Mouse (Mus musculus): ENCODE results near the gene Ran.
A peak's percentile ranks its signal among the peaks of the same experiment; 100 is the strongest.

Ran gene

DNA sequence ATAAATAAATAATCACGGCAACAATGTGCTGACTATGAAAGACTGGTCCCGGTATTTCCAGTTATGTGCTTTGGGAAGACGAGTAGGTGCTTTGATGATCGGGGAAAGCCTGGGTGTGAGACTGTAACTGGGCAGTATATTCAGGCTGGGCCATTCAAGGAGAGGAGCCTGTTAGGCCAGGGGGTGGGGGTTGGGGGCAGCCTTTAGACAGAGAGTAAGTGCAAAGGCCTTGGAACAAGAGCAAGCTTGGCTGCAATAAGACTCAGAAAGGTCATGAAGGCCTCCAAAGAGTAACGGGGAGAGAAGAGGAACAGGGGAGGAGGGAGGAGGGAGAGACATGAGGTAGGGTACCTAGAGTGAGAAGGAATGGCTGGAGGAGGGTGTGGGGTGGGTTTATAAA is 4.3 kb upstream of the Ran start:
- DNase-seq (ENCODE audit: low read depth): no peak

DNA sequence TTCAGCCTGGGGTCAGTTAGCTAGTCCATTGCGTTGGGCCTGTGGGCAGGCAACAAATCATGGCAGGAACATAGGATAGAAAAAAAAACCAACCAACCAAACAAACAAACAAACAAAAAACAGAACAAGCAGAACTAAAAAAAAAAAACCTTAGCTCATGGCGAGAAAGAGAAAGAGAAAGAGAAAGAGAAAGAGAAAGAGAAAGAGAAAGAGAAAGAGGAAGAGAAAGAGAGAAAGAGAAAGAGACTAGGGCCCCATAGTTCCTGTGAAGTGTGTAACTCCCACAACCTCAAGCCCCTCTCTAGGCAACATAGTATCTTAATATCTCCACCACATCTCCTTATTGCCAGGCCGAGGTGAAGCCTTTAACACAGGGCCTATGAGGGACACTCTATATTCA is 3.5 kb upstream of the Ran start:
- no peak for DNase-seq (ENCODE audit: low read depth)

DNA sequence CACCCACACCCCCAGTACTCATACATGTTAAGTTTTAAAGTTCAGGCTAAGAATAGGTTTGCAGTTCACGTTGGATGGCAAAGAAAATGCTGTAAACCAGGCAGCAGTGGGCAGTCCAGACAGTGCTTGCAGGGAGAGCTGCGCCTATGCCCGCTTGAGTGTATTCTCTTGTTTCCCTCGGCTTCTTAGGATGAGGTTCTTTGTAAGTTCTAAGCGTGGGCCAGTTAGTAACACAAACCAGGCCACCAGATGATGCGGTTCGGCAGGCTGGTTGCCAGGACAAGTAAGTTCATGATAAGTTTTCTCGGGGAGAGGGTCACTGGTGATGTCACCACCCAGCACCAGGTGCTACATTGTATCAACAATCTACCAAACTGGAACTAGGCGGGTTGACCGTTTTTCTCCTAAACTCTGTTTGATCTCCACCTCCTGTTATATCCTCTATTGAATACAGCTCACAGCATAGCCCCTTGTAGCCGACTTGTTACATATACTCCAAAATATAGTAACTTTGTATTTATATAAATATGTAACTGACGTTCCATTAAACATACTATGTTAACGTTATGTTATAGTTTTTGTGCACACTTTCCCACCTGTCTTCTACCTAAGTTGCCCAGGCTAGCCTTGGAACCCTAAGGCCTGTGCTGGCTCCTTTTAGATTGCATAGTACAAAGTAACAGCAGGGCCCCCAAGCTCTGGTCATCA is 933 bp upstream of the Ran start:
- no peak for DNase-seq (ENCODE audit: low read depth)

DNA sequence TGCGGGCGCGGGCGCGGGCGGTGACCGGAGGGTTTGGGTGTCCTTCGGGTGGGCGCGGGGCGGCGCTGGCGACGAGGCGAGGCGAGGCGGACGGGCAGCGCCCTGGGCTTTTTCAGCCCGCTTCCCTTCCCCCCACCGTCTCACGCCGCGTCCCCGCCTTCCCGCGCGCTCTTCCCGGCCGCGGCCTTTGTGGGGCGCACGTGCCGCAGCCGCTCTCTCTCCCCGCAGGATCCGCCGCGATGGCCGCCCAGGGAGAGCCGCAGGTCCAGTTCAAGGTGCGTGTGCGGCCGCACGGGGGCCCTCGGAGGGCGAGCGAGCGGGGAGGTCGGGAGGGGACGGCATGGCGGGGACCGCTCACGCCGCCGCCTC is 415 bp downstream of the Ran start:
- DNase-seq (ENCODE audit: low read depth): no peak

DNA sequence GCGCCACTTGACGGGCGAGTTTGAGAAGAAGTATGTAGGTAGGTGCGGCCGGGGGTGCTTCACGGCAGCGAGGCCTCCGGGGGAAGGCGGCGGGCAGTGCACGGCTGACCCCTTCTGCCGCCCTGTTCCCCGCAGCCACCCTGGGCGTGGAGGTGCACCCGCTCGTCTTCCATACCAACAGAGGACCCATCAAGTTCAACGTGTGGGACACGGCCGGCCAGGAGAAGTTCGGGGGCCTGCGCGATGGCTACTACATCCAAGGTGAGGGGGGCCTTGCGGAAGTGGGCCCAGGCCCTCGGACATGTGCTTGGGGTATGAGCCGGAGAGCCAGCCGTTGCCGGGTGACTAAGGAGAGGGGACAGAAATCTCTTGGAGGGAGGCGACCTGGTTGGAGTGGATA is 862 bp downstream of the Ran start:
- no peak for DNase-seq (ENCODE audit: low read depth)

DNA sequence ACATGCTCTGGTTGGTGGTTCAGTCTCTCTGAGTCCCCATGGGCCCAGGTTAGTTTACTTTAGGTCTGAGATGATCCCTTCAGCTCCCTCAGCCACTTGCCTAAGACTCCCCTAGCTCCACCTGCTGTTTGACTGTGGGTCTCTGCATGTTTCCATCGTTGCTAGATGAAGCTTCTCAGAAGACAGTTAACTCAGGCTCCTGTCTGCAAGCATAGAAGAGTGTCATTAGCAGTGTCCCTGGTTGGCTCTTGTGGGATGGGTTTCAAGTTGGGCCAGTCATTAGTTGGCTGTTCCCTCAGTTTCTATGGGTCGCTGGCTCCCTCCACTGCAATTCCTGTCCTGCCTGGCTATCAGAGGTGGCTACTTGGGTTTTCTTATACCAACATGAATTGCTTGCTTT is 5.2 kb downstream of the Ran start:
- DNase-seq (ENCODE audit: low read depth): no peak

DNA sequence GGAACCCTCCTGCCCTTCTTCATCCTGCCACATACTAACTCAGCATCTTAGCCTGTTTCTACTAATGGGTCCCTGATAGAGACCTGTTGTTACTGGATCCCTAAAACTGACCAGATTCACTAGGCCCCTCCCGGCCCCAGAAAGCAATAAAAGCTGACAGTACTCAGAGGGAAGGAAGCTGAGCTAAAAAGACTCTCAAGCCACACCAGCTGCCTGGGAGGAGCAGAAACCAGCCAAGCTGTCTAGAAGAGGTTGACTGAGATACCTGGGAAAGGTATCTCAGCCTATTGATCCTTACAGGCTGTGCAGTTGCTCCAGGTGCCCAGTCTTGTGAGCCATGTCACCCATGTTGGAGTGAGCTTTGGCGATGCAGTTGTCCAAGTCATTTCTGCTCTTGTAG is 5.9 kb downstream of the Ran start:
- DNase-seq (ENCODE audit: low read depth): no peak

DNA sequence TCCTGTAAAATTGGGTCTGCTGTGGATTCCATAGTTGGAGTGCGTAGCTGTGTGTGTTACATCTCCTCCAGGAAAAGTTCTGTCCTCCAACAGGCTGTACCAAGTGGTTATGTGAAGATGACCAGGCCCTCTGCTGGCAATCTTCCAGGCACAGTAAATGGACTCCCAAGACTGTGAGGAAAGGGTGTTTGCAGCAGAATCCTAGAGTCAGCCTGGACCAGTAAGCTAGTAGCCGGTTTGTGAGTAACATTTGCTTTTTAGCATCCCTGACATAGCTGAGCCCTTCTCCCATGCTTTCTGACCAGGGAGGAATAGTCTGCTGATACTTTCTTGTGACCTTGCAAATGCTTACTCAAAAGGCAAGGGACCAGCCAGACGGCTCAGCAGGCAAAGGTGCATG is 6.3 kb downstream of the Ran start:
- no peak for DNase-seq (ENCODE audit: low read depth)

DNA sequence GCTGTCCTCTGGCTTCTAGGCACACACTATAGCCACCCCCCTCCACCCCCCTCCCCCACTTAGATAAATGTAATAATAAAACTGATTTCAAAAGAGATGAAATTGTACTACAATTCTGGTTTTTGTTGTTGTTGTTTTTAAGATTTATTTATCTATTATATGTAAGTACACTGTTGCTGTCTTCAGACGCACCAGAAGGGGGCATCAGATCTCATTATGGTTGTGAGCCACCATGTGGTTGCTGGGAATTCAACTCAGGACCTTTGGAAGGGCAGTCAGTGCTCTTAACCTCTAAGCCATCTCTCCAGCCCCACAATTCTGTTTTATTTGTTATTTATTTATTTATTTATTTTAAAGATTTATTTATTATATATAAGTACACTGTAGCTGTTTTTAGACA is 6.8 kb downstream of the Ran start:
- DNase-seq (ENCODE audit: low read depth): no peak

DNA sequence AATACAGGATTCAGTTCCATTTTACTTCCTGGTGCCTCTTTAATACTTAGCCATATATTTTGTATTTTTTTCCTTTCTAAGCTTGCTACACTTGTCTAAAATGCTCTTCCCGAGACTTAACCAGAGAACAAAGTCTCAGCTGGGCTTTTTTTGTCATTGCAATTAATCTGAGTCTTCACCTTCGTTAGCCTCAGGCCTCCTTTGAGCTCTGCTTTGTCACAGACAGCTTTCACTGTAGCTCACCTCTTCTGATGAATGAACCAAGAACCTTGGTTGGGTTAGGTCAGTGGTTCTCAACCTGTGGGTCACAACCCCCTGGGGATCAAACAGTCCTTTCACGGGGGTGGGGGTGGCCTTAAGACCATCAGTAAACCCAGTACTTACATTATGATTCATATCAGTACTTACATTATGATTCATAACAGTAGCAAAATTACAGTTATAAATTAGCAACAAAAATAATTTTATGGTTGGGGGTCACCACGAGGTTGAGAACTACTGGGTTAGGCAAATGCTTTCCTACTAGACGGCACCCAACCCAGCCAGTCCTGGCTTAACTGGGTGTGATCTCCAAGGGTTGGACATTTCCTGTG is 9.4 kb downstream of the Ran start:
- DNase-seq (ENCODE audit: low read depth): no peak

DNA sequence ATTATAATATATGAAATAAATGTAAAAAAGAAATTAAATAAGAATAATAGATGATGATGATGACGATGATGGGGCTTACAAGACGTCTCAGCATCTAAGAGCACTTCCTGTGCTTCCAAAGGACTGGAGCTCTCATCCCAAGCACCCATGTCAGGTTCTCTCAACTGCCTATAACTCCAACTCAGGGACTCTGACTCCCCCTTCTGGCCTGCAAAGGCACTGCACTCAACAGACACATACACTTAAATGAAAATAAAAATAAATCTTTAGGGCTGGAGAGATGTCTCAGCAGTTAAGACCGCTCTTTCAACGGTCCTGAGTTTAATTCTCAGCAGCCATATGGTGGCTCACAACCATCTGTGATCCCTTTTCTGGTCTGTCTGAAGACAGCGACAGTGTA is 16.8 kb downstream of the Ran start:
- DNase-seq (ENCODE audit: low read depth): no peak

DNA sequence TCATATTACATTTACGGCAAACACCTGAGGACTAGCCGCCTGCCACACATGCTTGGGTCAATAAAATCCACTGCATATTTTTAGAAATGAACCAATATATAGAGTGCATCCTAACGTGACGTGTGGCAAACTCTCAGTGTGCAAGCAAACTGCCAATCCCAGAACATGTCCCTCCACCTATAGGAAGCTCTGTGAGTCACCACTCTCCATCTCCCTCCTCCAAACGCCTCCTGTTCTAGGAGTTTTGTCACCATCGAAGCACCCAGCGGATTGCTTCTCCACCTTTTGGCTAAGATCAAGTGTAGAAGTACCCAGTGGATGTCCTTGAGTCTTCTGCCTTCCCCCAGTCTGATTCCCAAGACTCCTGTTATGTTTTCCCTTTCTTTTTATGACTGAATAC is 17.9 kb downstream of the Ran start:
- no peak for DNase-seq (ENCODE audit: low read depth)

DNA sequence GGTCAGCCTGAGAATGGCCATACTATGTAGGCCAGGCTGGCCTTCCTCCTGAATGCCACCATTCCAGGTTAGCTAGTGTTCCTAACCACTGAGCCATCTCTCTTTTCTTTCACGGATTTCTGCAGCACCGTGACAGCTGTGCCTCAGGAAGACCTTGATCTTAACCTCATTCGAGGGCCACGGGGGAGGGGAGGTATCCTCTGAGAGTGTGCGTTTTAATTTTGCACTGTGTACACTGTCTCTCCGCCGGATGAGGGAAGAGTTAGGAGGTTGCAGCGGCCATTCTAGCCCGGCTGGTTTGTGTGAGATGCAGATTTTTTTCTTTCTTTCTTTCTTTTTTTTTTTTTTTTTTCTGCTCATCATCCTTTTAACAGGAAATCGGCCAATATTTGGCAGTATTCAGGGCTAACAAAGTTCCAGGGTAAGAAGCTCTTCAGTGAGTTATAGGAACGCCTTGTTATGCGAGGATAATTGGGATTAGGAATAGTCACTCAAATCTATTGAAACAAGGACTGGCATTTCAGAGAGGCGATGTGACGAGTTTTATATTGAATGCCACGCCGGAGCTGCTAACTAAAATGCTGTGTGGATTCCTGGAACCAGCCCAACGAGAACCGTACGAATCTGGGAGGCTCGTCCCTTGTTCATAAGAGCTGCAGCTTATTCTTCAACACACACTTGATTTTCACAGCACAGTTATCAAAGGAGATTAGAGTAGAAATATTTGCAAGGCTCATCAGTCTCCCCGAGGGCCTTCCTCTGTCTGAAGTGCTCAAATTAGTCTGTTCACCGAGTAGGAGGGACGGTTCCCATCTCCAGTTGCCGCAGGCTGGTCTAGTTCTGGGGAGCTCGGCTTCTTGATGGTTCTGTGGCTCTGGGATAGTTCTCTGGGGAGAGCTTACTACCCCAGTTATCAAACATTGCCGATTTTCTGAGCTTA is 26.0 kb downstream of the Ran start:
- DNase-seq (ENCODE audit: low read depth): no peak

DNA sequence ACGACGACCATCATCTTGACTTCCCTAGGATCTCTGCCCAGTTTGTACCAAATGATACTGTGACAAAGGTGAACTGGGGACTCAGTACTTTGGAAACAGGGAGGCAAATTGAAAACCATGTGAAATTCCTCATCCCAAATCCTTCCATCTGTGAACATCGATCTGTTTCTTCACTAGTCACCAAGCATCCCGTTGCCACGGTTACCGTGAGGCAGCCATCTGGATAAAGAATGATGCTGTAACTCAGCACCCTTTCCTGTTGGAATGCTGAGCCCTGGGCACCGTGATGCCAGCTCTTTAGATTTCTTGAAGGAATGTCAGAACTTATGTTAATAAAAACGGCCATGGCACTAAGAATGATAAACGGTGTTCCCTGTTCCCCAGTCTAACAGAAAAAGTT is 29.5 kb downstream of the Ran start:
- no peak for DNase-seq (ENCODE audit: low read depth)

DNA sequence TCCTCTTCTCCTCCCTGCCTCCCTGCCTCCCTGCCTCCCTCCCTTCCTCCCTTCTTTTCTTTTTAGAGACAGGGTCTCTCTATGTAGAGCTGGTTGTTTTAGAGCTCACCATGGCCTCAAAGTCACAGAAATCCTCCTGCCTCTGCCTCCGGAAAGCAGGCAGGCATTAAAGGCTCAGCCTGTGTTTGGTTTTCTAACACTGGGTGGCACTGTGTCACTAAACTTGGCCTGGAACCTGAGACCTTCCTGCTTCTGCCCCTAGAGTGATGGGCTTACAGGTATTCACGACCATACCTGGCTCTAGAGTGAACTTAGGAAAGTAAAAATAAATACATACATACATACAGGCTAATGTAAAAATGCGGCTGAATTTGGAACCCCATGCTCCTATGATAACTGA is 32.0 kb downstream of the Ran start:
- no peak for DNase-seq (ENCODE audit: low read depth)

DNA sequence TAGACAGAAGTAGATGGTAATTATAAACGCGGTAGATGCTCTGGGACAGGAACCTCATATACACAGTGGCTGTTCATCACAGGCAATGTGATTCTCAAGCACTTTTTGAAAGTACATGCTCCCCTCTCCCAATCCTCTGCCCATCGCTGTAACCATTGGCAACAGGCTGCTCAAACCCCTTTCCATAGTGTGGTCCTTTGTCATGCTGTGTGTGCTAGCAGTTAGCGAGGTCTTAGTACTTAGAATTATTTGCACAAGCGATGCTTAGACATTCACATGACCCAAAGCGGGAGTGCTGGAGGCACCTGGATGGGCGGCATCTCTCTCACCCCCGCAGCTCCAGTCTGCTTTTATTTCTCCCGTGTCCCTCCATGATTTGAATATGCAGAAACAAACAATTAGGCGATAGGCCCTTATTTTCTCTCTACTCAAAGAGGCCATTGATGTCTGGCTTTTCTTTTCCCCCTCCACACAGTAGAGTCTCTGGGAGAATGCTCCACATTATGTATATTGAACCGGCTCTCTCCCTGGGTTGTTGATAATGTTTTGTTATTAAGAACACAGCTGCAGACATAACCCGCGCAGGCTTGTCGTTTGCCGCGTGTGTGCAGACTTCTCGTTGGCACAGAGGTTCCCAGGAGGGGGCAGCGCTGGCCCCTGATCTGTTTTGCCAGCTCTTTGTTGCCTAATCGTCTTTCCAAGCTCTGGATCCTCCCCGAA is 32.9 kb downstream of the Ran start:
- DNase-seq (ENCODE audit: low read depth): no peak

DNA sequence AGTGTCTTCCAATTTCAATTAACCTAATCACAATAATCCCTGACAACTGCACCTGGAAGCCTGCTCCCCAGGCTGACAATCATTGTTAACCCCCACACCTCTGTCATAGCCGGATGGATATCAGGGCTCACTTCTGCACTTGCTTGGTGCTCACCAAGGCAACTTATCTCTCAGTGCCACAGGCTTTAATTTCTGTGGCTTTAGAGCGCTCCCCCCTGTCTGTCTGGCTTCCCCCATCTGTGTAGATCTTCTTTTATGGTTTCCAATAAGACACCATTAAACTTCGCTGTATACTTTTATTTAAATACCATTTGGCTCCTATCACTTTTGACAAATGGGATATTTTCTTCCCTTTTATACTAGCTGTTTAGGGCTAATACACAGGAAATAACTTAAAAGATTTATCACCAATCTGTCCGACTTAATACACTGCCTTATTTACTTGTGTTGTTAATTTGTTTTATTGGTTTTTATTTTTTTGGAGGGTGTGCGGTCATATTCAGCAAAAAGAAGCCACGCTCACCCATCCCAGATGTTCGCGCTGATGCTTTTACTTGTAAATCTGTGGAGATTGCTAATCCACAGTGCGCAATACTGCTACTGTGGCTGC is 34.9 kb downstream of the Ran start:
- no peak for DNase-seq (ENCODE audit: low read depth)

DNA sequence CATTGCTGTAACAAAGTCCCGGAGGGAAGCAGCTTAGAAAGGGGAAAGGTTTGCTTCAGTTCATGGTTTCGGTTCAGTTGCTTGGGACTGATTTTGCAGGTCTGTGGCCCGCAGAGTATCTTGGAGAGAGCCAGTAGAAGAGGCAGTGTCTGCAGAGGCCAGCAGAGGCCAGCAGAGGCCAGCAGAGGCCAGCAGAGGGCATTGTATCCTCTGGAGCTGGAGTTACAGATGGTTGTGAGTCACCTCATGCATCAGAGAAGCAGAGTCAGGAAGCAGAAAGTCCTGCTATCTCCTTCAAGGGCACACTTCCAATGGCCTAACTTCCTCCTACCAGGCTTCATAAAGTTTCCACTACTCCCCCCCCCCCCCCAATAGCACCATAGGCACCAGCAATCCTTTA is 39.2 kb downstream of the Ran start:
- peak; percentile 14 for DNase-seq (ENCODE audit: low read depth)

DNA sequence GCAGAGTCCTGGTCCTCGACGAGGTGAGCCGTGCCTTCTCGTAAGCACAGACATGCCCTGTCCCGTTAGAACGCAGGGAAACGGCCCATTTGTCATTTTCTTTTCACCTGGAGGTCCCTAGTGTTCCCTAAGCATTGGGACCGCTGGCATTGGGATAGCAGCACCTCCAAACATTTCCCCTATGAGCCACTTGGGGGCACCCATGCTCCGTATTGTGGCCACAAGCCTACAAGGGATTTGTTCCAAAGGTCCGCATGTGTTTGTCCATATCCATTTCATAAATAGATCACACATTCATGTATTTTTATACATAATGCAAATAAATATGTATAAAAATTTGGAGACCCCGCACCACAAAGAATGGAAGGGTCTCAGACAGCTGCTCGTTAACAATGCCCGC is 41.7 kb downstream of the Ran start:
- DNase-seq (ENCODE audit: low read depth): peak; percentile 28

DNA sequence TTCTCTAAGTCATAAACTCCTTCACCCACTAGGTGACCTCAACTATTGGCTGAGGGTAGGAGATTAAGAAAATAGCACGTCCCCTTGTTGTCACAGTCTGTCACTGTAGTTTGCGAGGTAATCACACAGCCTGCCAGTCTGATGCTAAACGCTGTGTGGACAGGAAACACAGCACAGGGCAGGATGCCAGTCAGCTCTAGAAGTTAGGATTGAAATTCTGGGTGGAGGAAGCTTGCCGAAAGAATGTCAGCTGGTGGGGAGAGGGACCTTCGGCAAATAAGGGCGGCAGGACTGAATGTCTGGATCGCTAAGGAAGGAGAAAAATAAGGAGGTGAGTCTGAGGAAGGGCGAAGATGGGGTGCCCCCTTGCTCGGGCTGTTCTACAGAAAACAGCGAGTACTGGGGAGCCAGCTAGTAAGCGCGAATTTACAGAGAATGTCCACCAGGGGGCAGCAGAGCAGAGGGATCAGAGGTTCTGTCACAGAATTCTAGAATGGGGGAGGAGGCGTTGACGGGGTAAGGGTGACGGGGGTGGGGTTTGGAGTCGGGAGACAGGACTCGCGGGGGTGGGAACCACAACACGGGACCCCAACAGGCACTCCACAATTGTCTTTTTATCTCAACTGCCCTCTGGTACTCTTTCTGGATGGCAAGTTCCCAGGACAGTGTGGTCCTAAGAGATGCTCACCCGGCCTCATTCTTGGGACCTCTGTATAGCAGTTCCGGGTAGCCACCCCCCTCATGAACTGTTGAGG is 43.3 kb downstream of the Ran start:
- peak; percentile 58 for DNase-seq (ENCODE audit: low read depth)

DNA sequence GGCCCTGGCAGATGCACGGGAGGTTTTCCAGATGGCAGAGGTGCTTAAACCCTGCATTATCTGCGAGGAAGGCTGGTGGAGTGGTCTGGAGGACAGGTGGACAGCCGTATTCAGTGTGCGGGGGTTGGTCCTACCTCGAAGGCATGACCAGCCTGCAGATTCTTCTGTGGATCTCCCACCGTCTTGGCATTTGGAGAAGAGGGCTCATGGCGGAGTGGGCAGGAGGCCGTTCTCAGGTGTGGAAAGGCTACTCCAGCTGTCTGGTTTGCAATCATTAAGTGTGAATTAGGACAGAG is 43.9 kb downstream of the Ran start:
- no peak for DNase-seq (ENCODE audit: low read depth)

DNA sequence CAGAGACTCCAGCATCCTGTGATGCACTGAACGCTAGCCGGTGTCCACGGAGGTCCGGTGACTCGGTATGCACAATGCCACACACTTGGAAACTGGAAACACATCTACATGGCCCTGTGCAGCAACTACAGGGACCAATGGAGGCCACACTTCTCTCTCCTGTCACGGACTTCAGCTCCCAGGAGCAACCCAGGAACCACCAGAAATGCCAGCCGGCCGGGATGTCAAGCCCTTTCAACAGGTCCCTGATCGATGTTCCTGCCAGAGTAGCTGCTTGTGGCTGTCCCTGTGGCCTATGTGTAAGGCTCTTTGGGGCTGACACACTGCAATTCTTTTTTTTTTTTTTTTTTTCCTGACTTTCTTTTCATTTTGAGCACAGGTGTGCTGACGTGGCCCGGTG is 44.3 kb downstream of the Ran start:
- no peak for DNase-seq (ENCODE audit: low read depth)
